Mouse (Mus musculus): ENCODE measurements around the gene Lrrc43.

The Lrrc43 gene

GRCm38 (mm10) chr5:123489112-123489785 lies at the start of gene Lrrc43, which contains the start of gene Il31:
Gene Lrrc43, plus strand, starts transcription at chr5:123489305.
Gene Il31, minus strand, starts transcription at chr5:123489489.
- TF ChIP-seq POU5F1 (IDR thresholded peaks at IDR 0.05; ENCODE audit: borderline replicate concordance, low read length), result no peak
- TF ChIP-seq CTCF (conservative IDR thresholded peaks at IDR 0.05; ENCODE audit: low read length), result no peak
- no peak for TF ChIP-seq NANOG (IDR thresholded peaks at IDR 0.05; ENCODE audit: borderline replicate concordance, low read length)
- Histone ChIP-seq H3K27me3 (ENCODE audit: insufficient read depth, low read length) (peaks cover 27% of the 10 kb centered on the region), H3K36me3 (ENCODE audit: insufficient read depth, low read length) (no peaks in the 10 kb centered on the region), H3K9me3 (ENCODE audit: low read length) (no peaks in the 10 kb centered on the region), H3K4me1 (replicated peaks; ENCODE audit: low read depth, low read length) (peaks cover 10% of the 10 kb centered on the region), H3K4me3 (replicated peaks; ENCODE audit: low read length) (no peak within 1 kb of the TSS)

- H3K4me1 ChIP-seq (replicated peaks; ENCODE audit: low read depth, low read length), result peaks cover 7% of the 10 kb centered on the region; the same call in 1 of the 2 replicates
- no peaks in the 10 kb centered on the region for H3K9me3 ChIP-seq (ENCODE audit: low read length)
- no peaks in the 10 kb centered on the region for H3K27me3 ChIP-seq (ENCODE audit: insufficient read depth, low read length)
- no peak overlapping the region for H3K4me3 ChIP-seq (replicated peaks; ENCODE audit: low read length)
- H3K36me3 ChIP-seq (ENCODE audit: insufficient read depth, low read length), result peaks cover 32% of the 10 kb centered on the region
- TF ChIP-seq NANOG (IDR thresholded peaks at IDR 0.05; ENCODE audit: borderline replicate concordance, low read length) (no peak), CTCF (conservative IDR thresholded peaks at IDR 0.05; ENCODE audit: low read length) (no peak), POU5F1 (IDR thresholded peaks at IDR 0.05; ENCODE audit: borderline replicate concordance, low read length) (no peak)
Observed at GRCm38 (mm10) chr5:123439312-123439711, 49.8 kb upstream of the Lrrc43 start.

GRCm38 (mm10) chr5:123439941-123440340 lies 49.2 kb upstream of the Lrrc43 start:
- H3K36me3 ChIP-seq (ENCODE audit: insufficient read depth, low read length), result peaks cover 35% of the 10 kb centered on the region
- H3K4me1 ChIP-seq (replicated peaks; ENCODE audit: low read depth, low read length), result peaks cover 7% of the 10 kb centered on the region; the same call in 1 of the 2 replicates
- H3K4me3 ChIP-seq (replicated peaks; ENCODE audit: low read length), result no peak overlapping the region
- H3K27me3 ChIP-seq (ENCODE audit: insufficient read depth, low read length), result no peaks in the 10 kb centered on the region
- H3K9me3 ChIP-seq (ENCODE audit: low read length), result no peaks in the 10 kb centered on the region
- TF ChIP-seq NANOG (IDR thresholded peaks at IDR 0.05; ENCODE audit: borderline replicate concordance, low read length) (no peak), CTCF (conservative IDR thresholded peaks at IDR 0.05; ENCODE audit: low read length) (peak; percentile 23)

- Histone ChIP-seq H3K27me3 (ENCODE audit: insufficient read depth, low read length) (no peaks in the 10 kb centered on the region), H3K4me3 (replicated peaks; ENCODE audit: low read length) (no peak overlapping the region), H3K9me3 (ENCODE audit: low read length) (no peaks in the 10 kb centered on the region), H3K36me3 (ENCODE audit: insufficient read depth, low read length) (peaks cover 36% of the 10 kb centered on the region), H3K4me1 (replicated peaks; ENCODE audit: low read depth, low read length) (peaks cover 7% of the 10 kb centered on the region; the same call in 1 of the 2 replicates)
- TF ChIP-seq POU5F1 (IDR thresholded peaks at IDR 0.05; ENCODE audit: borderline replicate concordance, low read length), result no peak
- no peak for TF ChIP-seq NANOG (IDR thresholded peaks at IDR 0.05; ENCODE audit: borderline replicate concordance, low read length)
- no peak; the same call in 1 of the 2 replicates for TF ChIP-seq CTCF (conservative IDR thresholded peaks at IDR 0.05; ENCODE audit: low read length)
Observed at GRCm38 (mm10) chr5:123440664-123441063, 48.4 kb upstream of the Lrrc43 start.

- Histone ChIP-seq H3K9me3 (ENCODE audit: low read length) (no peaks in the 10 kb centered on the region), H3K27me3 (ENCODE audit: insufficient read depth, low read length) (no peaks in the 10 kb centered on the region), H3K4me3 (replicated peaks; ENCODE audit: low read length) (no peak overlapping the region), H3K36me3 (ENCODE audit: insufficient read depth, low read length) (peaks cover 47% of the 10 kb centered on the region), H3K4me1 (replicated peaks; ENCODE audit: low read depth, low read length) (no peaks in the 10 kb centered on the region; the same call in 1 of the 2 replicates)
- TF ChIP-seq NANOG (IDR thresholded peaks at IDR 0.05; ENCODE audit: borderline replicate concordance, low read length), result no peak
- TF ChIP-seq CTCF (conservative IDR thresholded peaks at IDR 0.05; ENCODE audit: low read length), result no peak
- TF ChIP-seq POU5F1 (IDR thresholded peaks at IDR 0.05; ENCODE audit: borderline replicate concordance, low read length), result no peak
Observed at GRCm38 (mm10) chr5:123442283-123442682, 46.8 kb upstream of the Lrrc43 start.

- H3K4me3 ChIP-seq (replicated peaks; ENCODE audit: low read length), result no peak overlapping the region
- H3K36me3 ChIP-seq (ENCODE audit: insufficient read depth, low read length), result peaks cover 60% of the 10 kb centered on the region
- H3K9me3 ChIP-seq (ENCODE audit: low read length), result no peaks in the 10 kb centered on the region
- TF ChIP-seq POU5F1 (IDR thresholded peaks at IDR 0.05; ENCODE audit: borderline replicate concordance, low read length), result no peak
- TF ChIP-seq NANOG (IDR thresholded peaks at IDR 0.05; ENCODE audit: borderline replicate concordance, low read length), result no peak
- TF ChIP-seq CTCF (conservative IDR thresholded peaks at IDR 0.05; ENCODE audit: low read length), result peak; percentile 82
- no peaks in the 10 kb centered on the region; the same call in 1 of the 2 replicates for H3K4me1 ChIP-seq (replicated peaks; ENCODE audit: low read depth, low read length)
- no peaks in the 10 kb centered on the region for H3K27me3 ChIP-seq (ENCODE audit: insufficient read depth, low read length)
Observed at GRCm38 (mm10) chr5:123444069-123444468, 45.0 kb upstream of the Lrrc43 start.

GRCm38 (mm10) chr5:123444849-123445334 lies 44.2 kb upstream of the Lrrc43 start:
- H3K9me3 ChIP-seq (ENCODE audit: low read length), result no peaks in the 10 kb centered on the region
- H3K4me3 ChIP-seq (replicated peaks; ENCODE audit: low read length), result no peak overlapping the region
- H3K36me3 ChIP-seq (ENCODE audit: insufficient read depth, low read length), result peaks cover 68% of the 10 kb centered on the region
- TF ChIP-seq CTCF (conservative IDR thresholded peaks at IDR 0.05; ENCODE audit: low read length), result no peak
- no peak for TF ChIP-seq POU5F1 (IDR thresholded peaks at IDR 0.05; ENCODE audit: borderline replicate concordance, low read length)
- no peak for TF ChIP-seq NANOG (IDR thresholded peaks at IDR 0.05; ENCODE audit: borderline replicate concordance, low read length)
- no peaks in the 10 kb centered on the region for H3K27me3 ChIP-seq (ENCODE audit: insufficient read depth, low read length)
- H3K4me1 ChIP-seq (replicated peaks; ENCODE audit: low read depth, low read length), result no peaks in the 10 kb centered on the region; the same call in 1 of the 2 replicates

- Histone ChIP-seq H3K36me3 (ENCODE audit: insufficient read depth, low read length) (peaks cover 86% of the 10 kb centered on the region), H3K4me3 (replicated peaks; ENCODE audit: low read length) (no peak overlapping the region), H3K27me3 (ENCODE audit: insufficient read depth, low read length) (no peaks in the 10 kb centered on the region), H3K9me3 (ENCODE audit: low read length) (no peaks in the 10 kb centered on the region), H3K4me1 (replicated peaks; ENCODE audit: low read depth, low read length) (0 out of 2 replicates have a peak, but pooled peaks cover 6% of the 10 kb centered on the region)
- no peak for TF ChIP-seq CTCF (conservative IDR thresholded peaks at IDR 0.05; ENCODE audit: low read length)
- no peak for TF ChIP-seq NANOG (IDR thresholded peaks at IDR 0.05; ENCODE audit: borderline replicate concordance, low read length)
- no peak for TF ChIP-seq POU5F1 (IDR thresholded peaks at IDR 0.05; ENCODE audit: borderline replicate concordance, low read length)
Observed at GRCm38 (mm10) chr5:123451886-123452285, 37.2 kb upstream of the Lrrc43 start.

Data from E14TG2a.4 (cell line).